Mouse (Mus musculus): ENCODE measurements around the gene Slc3a2. TPM values are rescaled to one million over a fixed set of nuclear protein-coding genes. Genes with fewer than 3 reads are reported as not detected.

The Slc3a2 gene
- total and polyA plus RNA-seq, 3 experiments = 269 to 478 (median 284) TPM

GRCm38 (mm10) chr19:8756635-8757387 is 33.6 kb upstream of the Slc3a2 start, which contains the start of gene Nxf1:
Gene Nxf1 (plus strand): TSS chr19:8757073.
- peak within 1 kb of the TSS; percentile 79 for H3K27ac ChIP-seq (ENCODE audit: insufficient read depth, low read depth)
- H3K4me3 ChIP-seq (replicated peaks in 1 of 3; ENCODE audit: low read depth in 2 of 3, low read length in 2 of 3, poor library complexity in 1 of 3) = peak within 1 kb of the TSS; percentile 83 to 97 (median 96)
- no peaks in the 10 kb centered on the region for H3K27me3 ChIP-seq (replicated peaks)
- peak; percentile 87 for TF ChIP-seq TCF12 (IDR thresholded peaks at IDR 0.05; ENCODE audit: low read depth, low read length)
- peak; percentile 90 for TF ChIP-seq TBP (conservative IDR thresholded peaks at IDR 0.05; ENCODE audit: low read depth, low read length)
- TF ChIP-seq RAD21 (IDR thresholded peaks at IDR 0.05; ENCODE audit: low read depth, low read length) = no peak
- no peak for TF ChIP-seq EP300 (IDR thresholded peaks at IDR 0.05; ENCODE audit: low read length)
- peak; percentile 99 for TF ChIP-seq POLR2A (IDR thresholded peaks at IDR 0.05; ENCODE audit: low read depth, low read length)
- peak; percentile 72 for TF ChIP-seq HCFC1 (IDR thresholded peaks at IDR 0.05; ENCODE audit: low read depth, low read length)
- TF ChIP-seq NRF1 (IDR thresholded peaks at IDR 0.05; ENCODE audit: low read depth, low read length) = peak; percentile 96
- TF ChIP-seq MAZ (IDR thresholded peaks at IDR 0.05; ENCODE audit: low read depth, low read length) = no peak
- TF ChIP-seq ZNF384 (IDR thresholded peaks at IDR 0.05; ENCODE audit: low read depth, low read length) = no peak
- peak; percentile 60; the same call in 1 of the 2 replicates for TF ChIP-seq UBTF (IDR thresholded peaks at IDR 0.05; ENCODE audit: low read depth, low read length)
- no peak for TF ChIP-seq MAFK (IDR thresholded peaks at IDR 0.05; ENCODE audit: insufficient replicate concordance, low read length)
- TF ChIP-seq KAT2A (IDR thresholded peaks at IDR 0.05; ENCODE audit: insufficient replicate concordance, low read length) = peak; percentile 43; the same call in 1 of the 2 replicates
- no peak; the same call in 1 of the 2 replicates for TF ChIP-seq CHD1 (IDR thresholded peaks at IDR 0.05; ENCODE audit: low read depth, low read length)
- TF ChIP-seq POLR2AphosphoS2 (IDR thresholded peaks at IDR 0.05; ENCODE audit: low read depth, low read length) = peak; percentile 94
- TF ChIP-seq MAX (IDR thresholded peaks at IDR 0.05; ENCODE audit: low read length) = no peak
- peak; percentile 75 for TF ChIP-seq ELF1 (IDR thresholded peaks at IDR 0.05; ENCODE audit: low read depth, low read length)
- peak; percentile 99 for TF ChIP-seq NELFE (IDR thresholded peaks at IDR 0.05; ENCODE audit: low read depth, low read length)
- TF ChIP-seq SMC3 (IDR thresholded peaks at IDR 0.05; ENCODE audit: low read depth, low read length) = no peak
- peak; percentile 79 for TF ChIP-seq SIN3A (IDR thresholded peaks at IDR 0.05; ENCODE audit: low read length)
- TF ChIP-seq MXI1 (IDR thresholded peaks at IDR 0.05; ENCODE audit: low read depth, low read length) = peak; percentile 63
- no peak for TF ChIP-seq JUND (conservative IDR thresholded peaks at IDR 0.05; ENCODE audit: low read depth, low read length)
- no peak for TF ChIP-seq GABPA (IDR thresholded peaks at IDR 0.05; ENCODE audit: insufficient replicate concordance, low read depth, low read length)
- no peak for TF ChIP-seq CTCF (conservative IDR thresholded peaks at IDR 0.05 in 1 of 2, IDR thresholded peaks at IDR 0.05 in 1 of 2; ENCODE audit: low read depth in 2 of 2, low read length in 2 of 2)
- TF ChIP-seq MYC (IDR thresholded peaks at IDR 0.05; ENCODE audit: low read depth, low read length) = no peak
- peak; percentile 99 for TF ChIP-seq ZMIZ1 (IDR thresholded peaks at IDR 0.05; ENCODE audit: low read depth, low read length)
- H3K9me3 ChIP-seq (replicated peaks; ENCODE audit: low read length) = no peaks in the 10 kb centered on the region
- peak within 1 kb of the TSS; percentile 88 for H3K9ac ChIP-seq (ENCODE audit: insufficient read depth, low read depth)
- H3K4me2 ChIP-seq (ENCODE audit: insufficient read depth, low read depth, poor library complexity, severe bottlenecking) = peak within 1 kb of the TSS; percentile 97
- peaks cover 0 to 31% of the 10 kb centered on the region in 2 experiments; a peak in 2 of 4 replicates for H3K4me1 ChIP-seq (ENCODE audit: control insufficient read depth in 1 of 2, insufficient read depth in 2 of 2)
- in situ Hi-C loops (cut with MboI; ENCODE audit: low pct_ligation_motif_present, low pct_unique_long_range_greater_than_20kb, low sequenced_read_pairs) (no loop called here), dilution Hi-C loops (cut with MboI; ENCODE audit: extremely low pct_ligation_motif_present, extremely low pct_unique_long_range_greater_than_20kb, low sequenced_read_pairs) (no loop called here)
- peak; percentile 92 for DNase-seq (ENCODE audit: extremely low read depth)
- H3K36me3 ChIP-seq (replicated peaks in 1 of 2; ENCODE audit: control insufficient read depth in 1 of 2, insufficient read depth in 1 of 2, low read length in 1 of 2) = peaks cover 27 to 39% of the 10 kb centered on the region in 2 experiments
- H3K79me2 ChIP-seq (replicated peaks; ENCODE audit: control insufficient read depth, extremely low read depth, insufficient read depth, poor library complexity, severe bottlenecking) = peaks cover 57% of the 10 kb centered on the region

Data from CH12.LX (cell line).